In genomic region chr12:5151859-5152258, GRCm38 (mm10) we compare ENCODE assay signal across 13 mouse cellular contexts.
A peak's percentile ranks its signal among the peaks of the same experiment; 100 is the strongest.
DNase-seq lines count a peak whose midpoint lies in the region; ATAC-seq and TF ChIP-seq lines count a peak whose summit lies in the region.
"Had no signal": no experiment of that assay in that cellular context is flagged by ENCODE, and none has a peak within 500 bp of the region (broad histone marks: within the 10 kb centered on the region; RNA-seq: fewer than 3 reads in every experiment).

No protein-coding gene starts in this region.

- peak; percentile 17; the same call in 1 of the 2 replicates for TF ChIP-seq CTCF in gastrocnemius, adult 2 months (IDR thresholded peaks at IDR 0.05)
- peak; percentile 40; the same call in 1 of the 2 replicates for TF ChIP-seq CTCF in forebrain, postnatal 0 days (IDR thresholded peaks at IDR 0.05; ENCODE audit: low read depth)

- H3K4me3 ChIP-seq in gastrocnemius, adult 2 months, result no peak overlapping the region
- H3K4me3 ChIP-seq in forebrain, postnatal 0 days (ENCODE audit: low read depth, low read length), result no peak overlapping the region
- no peak overlapping the region for H3K4me3 ChIP-seq in stomach, embryonic 16.5 days (replicated peaks; ENCODE audit: low read length)
- H3K4me3 ChIP-seq: heart, adult 2 months; limb, embryonic 15.5 days had no signal

- H3K4me2 ChIP-seq in forebrain, postnatal 0 days (ENCODE audit: low read depth), result no peak overlapping the region
- no peak overlapping the region for H3K4me2 ChIP-seq in stomach, embryonic 16.5 days (ENCODE audit: low read depth, low read length)
- H3K4me2 ChIP-seq: limb, embryonic 15.5 days had no signal

- no peak for DNase-seq in gastrocnemius, adult 2 months
- no peak for DNase-seq in gastrocnemius, adult 18-20 months (ENCODE audit: low spot score)
- DNase-seq in testis, postnatal 10 days (ENCODE audit: low spot score), result peak; percentile 68
- DNase-seq in testis, postnatal 14 days (ENCODE audit: low spot score), result no peak
- DNase-seq in forebrain, postnatal 0 days, result no peak
- DNase-seq in left cerebral cortex, adult 11 months (ENCODE audit: low spot score), result no peak
- no peak for DNase-seq in layer of hippocampus, postnatal 14 days (ENCODE audit: low spot score in 2 of 2)
- DNase-seq: adrenal gland, postnatal 10 days; heart, adult 2 months; right cerebral cortex, postnatal 4 days had no signal

- no peaks in the 10 kb centered on the region for H3K4me1 ChIP-seq in forebrain, postnatal 0 days (ENCODE audit: insufficient read depth)
- no peaks in the 10 kb centered on the region for H3K4me1 ChIP-seq in stomach, embryonic 16.5 days (ENCODE audit: control insufficient read depth, insufficient read depth, low read length)

- 35% methylated on average over 10 of the region's 10 CpGs for WGBS in forebrain, postnatal 0 days
- 31% methylated on average over 10 of the region's 10 CpGs for WGBS in stomach, embryonic 16.5 days

- H3K27ac ChIP-seq in gastrocnemius, adult 2 months, result no peak overlapping the region
- H3K27ac ChIP-seq in forebrain, postnatal 0 days (ENCODE audit: low read depth, low read length), result no peak overlapping the region
- no peak overlapping the region for H3K27ac ChIP-seq in stomach, embryonic 16.5 days (ENCODE audit: low read length)
- H3K27ac ChIP-seq: heart, adult 2 months; limb, embryonic 15.5 days had no signal

- intact Hi-C loops in gastrocnemius, adult 2 months (cut with DNase I), result no loop called here

- H3K9me3 ChIP-seq in forebrain, postnatal 0 days (ENCODE audit: low read length), result no peaks in the 10 kb centered on the region
- no peaks in the 10 kb centered on the region for H3K9me3 ChIP-seq in stomach, embryonic 16.5 days (replicated peaks; ENCODE audit: control insufficient read depth, low read length)
- H3K9me3 ChIP-seq: limb, embryonic 15.5 days had no signal

- no peak overlapping the region for H3K9ac ChIP-seq in forebrain, postnatal 0 days
- no peak overlapping the region for H3K9ac ChIP-seq in stomach, embryonic 16.5 days (ENCODE audit: low read length)
- H3K9ac ChIP-seq: limb, embryonic 15.5 days had no signal

- peak; percentile 58; the same call in 1 of the 2 replicates for ATAC-seq in forebrain, postnatal 0 days
- ATAC-seq in stomach, embryonic 16.5 days (ENCODE audit: insufficient read depth, low FRiP score), result 0 out of 2 replicates have a peak, but pooled peaks have one; percentile 25
- ATAC-seq: intestine, embryonic 16.5 days had no signal

- H3K36me3 ChIP-seq in forebrain, postnatal 0 days (ENCODE audit: insufficient read depth), result no peaks in the 10 kb centered on the region
- H3K36me3 ChIP-seq in stomach, embryonic 16.5 days (ENCODE audit: control insufficient read depth, insufficient read depth, low read length), result no peaks in the 10 kb centered on the region
- H3K36me3 ChIP-seq: limb, embryonic 15.5 days had no signal

- H3K27me3 ChIP-seq in forebrain, postnatal 0 days (ENCODE audit: insufficient read depth, low read length), result no peaks in the 10 kb centered on the region
- no peaks in the 10 kb centered on the region for H3K27me3 ChIP-seq in stomach, embryonic 16.5 days (ENCODE audit: control insufficient read depth, insufficient read depth, low read length)
- H3K27me3 ChIP-seq: limb, embryonic 15.5 days had no signal
